9 mouse cellular contexts compared by ENCODE assay signal in genomic region chr19:25400212-25400913, GRCm38 (mm10).
A peak's percentile ranks its signal among the peaks of the same experiment; 100 is the strongest.
DNase-seq lines count a peak whose midpoint lies in the region; ATAC-seq and TF ChIP-seq lines count a peak whose summit lies in the region.
"Had no signal": no experiment of that assay in that cellular context is flagged by ENCODE, and none has a peak within 500 bp of the region (broad histone marks: within the 10 kb centered on the region; RNA-seq: fewer than 3 reads in every experiment).

No protein-coding gene starts in this region.

- no peaks in the 10 kb centered on the region for H3K27me3 ChIP-seq in heart, adult 2 months (ENCODE audit: control insufficient read depth, insufficient read depth, low read length)
- H3K27me3 ChIP-seq in embryonic facial prominence, embryonic 12.5 days = no peaks in the 10 kb centered on the region
- H3K27me3 ChIP-seq in intestine, embryonic 16.5 days (replicated peaks; ENCODE audit: control insufficient read depth, insufficient read depth, low read length) = no peaks in the 10 kb centered on the region
- 0 out of 2 replicates have a peak, but pooled peaks cover 11% of the 10 kb centered on the region for H3K27me3 ChIP-seq in midbrain, embryonic 15.5 days (replicated peaks)

- intact Hi-C loops in heart, adult 2 months (cut with DNase I) = loop anchor here (5.0 kb wide), 1 partner anchor 58 kb away; no protein-coding TSS in a partner anchor
- intact Hi-C loops in heart, postnatal 14 days (cut with DNase I) = no loop called here

- no peaks in the 10 kb centered on the region for H3K9me3 ChIP-seq in embryonic facial prominence, embryonic 12.5 days
- no peaks in the 10 kb centered on the region for H3K9me3 ChIP-seq in intestine, embryonic 16.5 days (ENCODE audit: control insufficient read depth, low read length)
- H3K9me3 ChIP-seq in midbrain, embryonic 15.5 days = no peaks in the 10 kb centered on the region

- H3K79me2 ChIP-seq in heart, adult 2 months (replicated peaks; ENCODE audit: control insufficient read depth, insufficient read depth, low read length) = no peaks in the 10 kb centered on the region

- no peaks in the 10 kb centered on the region for H3K36me3 ChIP-seq in heart, adult 2 months (ENCODE audit: control insufficient read depth, insufficient read depth, low read length)
- no peaks in the 10 kb centered on the region for H3K36me3 ChIP-seq in embryonic facial prominence, embryonic 12.5 days
- H3K36me3 ChIP-seq in intestine, embryonic 16.5 days (ENCODE audit: control insufficient read depth, insufficient read depth, low read length) = no peaks in the 10 kb centered on the region
- H3K36me3 ChIP-seq in midbrain, embryonic 15.5 days (replicated peaks) = no peaks in the 10 kb centered on the region

- no peak for TF ChIP-seq CTCF in heart, adult 2 months (IDR thresholded peaks at IDR 0.05)

- no peak; the same call in 1 of the 2 replicates for ATAC-seq in embryonic facial prominence, embryonic 12.5 days (ENCODE audit: insufficient number of reproducible peaks, insufficient read depth, low FRiP score, low TSS enrichment)
- peak; percentile 63 for ATAC-seq in intestine, embryonic 16.5 days
- peak; percentile 72 for ATAC-seq in midbrain, embryonic 15.5 days (replicated peaks)

- H3K4me1 ChIP-seq in heart, adult 2 months (ENCODE audit: control insufficient read depth, insufficient read depth, low read length) = peaks cover 12% of the 10 kb centered on the region
- H3K4me1 ChIP-seq in embryonic facial prominence, embryonic 12.5 days = peaks cover 28% of the 10 kb centered on the region
- H3K4me1 ChIP-seq in intestine, embryonic 16.5 days (ENCODE audit: control insufficient read depth, insufficient read depth, low read length) = peaks cover 16% of the 10 kb centered on the region
- H3K4me1 ChIP-seq in midbrain, embryonic 15.5 days = peaks cover 23% of the 10 kb centered on the region

- peak overlapping the region; percentile 64; the same call in 1 of the 2 replicates for H3K27ac ChIP-seq in heart, adult 2 months
- H3K27ac ChIP-seq in embryonic facial prominence, embryonic 12.5 days = peak overlapping the region; percentile 38
- peak overlapping the region; percentile 26 for H3K27ac ChIP-seq in intestine, embryonic 16.5 days (ENCODE audit: low read length)
- H3K27ac ChIP-seq in midbrain, embryonic 15.5 days = no peak overlapping the region

- H3K4me3 ChIP-seq in heart, adult 2 months = no peak overlapping the region
- no peak overlapping the region for H3K4me3 ChIP-seq in embryonic facial prominence, embryonic 12.5 days
- H3K4me3 ChIP-seq in intestine, embryonic 16.5 days (ENCODE audit: low read length) = no peak overlapping the region
- H3K4me3 ChIP-seq in midbrain, embryonic 15.5 days = 0 out of 2 replicates have a peak overlapping the region, but pooled peaks have one; percentile 5

- no peak overlapping the region for H3K9ac ChIP-seq in heart, adult 2 months (ENCODE audit: low read depth, low read length)
- H3K9ac ChIP-seq in embryonic facial prominence, embryonic 12.5 days = no peak overlapping the region
- H3K9ac ChIP-seq in intestine, embryonic 16.5 days (ENCODE audit: low read depth, low read length) = no peak overlapping the region
- no peak overlapping the region for H3K9ac ChIP-seq in midbrain, embryonic 15.5 days

- no peak for TF ChIP-seq EP300 in heart, adult 2 months (IDR thresholded peaks at IDR 0.05; ENCODE audit: insufficient read depth, low read depth, low read length)

- peak in 1 of 2 experiments; percentile 20 for DNase-seq in heart, adult 2 months
- no peak for DNase-seq in heart, postnatal 14 days
- no peak for DNase-seq in natural killer cell, adult 2 months (ENCODE audit: low spot score in 2 of 2)
- DNase-seq in layer of hippocampus, adult 18-20 months (ENCODE audit: low spot score in 2 of 2) = no peak
- no peak for DNase-seq in MN1 (ENCODE audit: low spot score)
- DNase-seq: right cerebral cortex, adult 18-20 months had no signal

- WGBS in heart, adult 2 months = 56% methylated on average over 13 of the region's 13 CpGs
- WGBS in embryonic facial prominence, embryonic 12.5 days = 31% methylated on average over 13 of the region's 13 CpGs
- 42% methylated on average over 13 of the region's 13 CpGs for WGBS in intestine, embryonic 16.5 days
- WGBS in midbrain, embryonic 15.5 days = 14% methylated on average over 13 of the region's 13 CpGs

- H3K4me2 ChIP-seq in embryonic facial prominence, embryonic 12.5 days (replicated peaks) = peak overlapping the region; percentile 28
- H3K4me2 ChIP-seq in intestine, embryonic 16.5 days (ENCODE audit: low read depth, low read length) = peak overlapping the region; percentile 35; the same call in 1 of the 2 replicates
- H3K4me2 ChIP-seq in midbrain, embryonic 15.5 days = peak overlapping the region; percentile 39

- no peak for TF ChIP-seq POLR2A in heart, adult 2 months (IDR thresholded peaks at IDR 0.05; ENCODE audit: insufficient read depth, low read depth, low read length)
